Mouse (Mus musculus) intestine, embryonic 14.5 days (tissue): ENCODE measurements around the gene Ada. TPM values are rescaled to one million over a fixed set of nuclear protein-coding genes. Genes with fewer than 3 reads are reported as not detected.
A peak's percentile ranks its signal among the peaks of the same experiment; 100 is the strongest.
"Not testable (repeated sequence)": the region's sequence is repeated elsewhere in the genome, so short reads cannot be mapped to it uniquely, and the experiment has no call there.

ENCODE experiments used
- ATAC-seq: fragments of 200-750 bp; cut with Nextera tagmentation; replicated peaks from 2 replicates; pipeline ENCODE4 v1.8.0; 2017; ENCODE audit warnings: low read depth, moderate number of reproducible peaks, moderate TSS enrichment, moderate library complexity; ENCODE audit not compliant: low FRiP score, low TSS enrichment
- DNase-seq: peaks from one replicate; pipeline ENCODE4 v3.0.0-alpha.2; 2018; ENCODE audit warnings: low spot score
- H3K27ac ChIP-seq: fragments of 300-500 bp; sonication (generic); 2 replicates; pipeline ENCODE4 v1.5.1; 2014; ENCODE audit warnings: low read depth, mild to moderate bottlenecking, control low read depth
- H3K27me3 ChIP-seq: fragments of 300-500 bp; sonication (generic); replicated peaks from 2 replicates; pipeline ENCODE4 v1.6.1; 2014; ENCODE audit warnings: low read length, control low read depth; ENCODE audit not compliant: control insufficient read depth, insufficient read depth
- H3K36me3 ChIP-seq: fragments of 300-500 bp; sonication (generic); 2 replicates; pipeline ENCODE4 v1.6.1; 2014; ENCODE audit warnings: low read length, control low read depth; ENCODE audit not compliant: control insufficient read depth, insufficient read depth
- H3K4me1 ChIP-seq: fragments of 300-500 bp; sonication (generic); replicated peaks from 2 replicates; pipeline ENCODE4 v1.6.1; 2014; ENCODE audit warnings: low read length, control low read depth, mixed read lengths; ENCODE audit not compliant: control insufficient read depth, insufficient read depth
- H3K4me2 ChIP-seq: fragments of 300-500 bp; sonication (generic); 2 replicates; pipeline ENCODE4 v1.6.1; 2014; ENCODE audit warnings: low read length
- H3K4me3 ChIP-seq: fragments of 300-500 bp; sonication (generic); 2 replicates; pipeline ENCODE4 v1.5.1; 2014; ENCODE audit warnings: low read depth, low read length, control low read depth, mixed read lengths
- H3K9ac ChIP-seq: fragments of 300-500 bp; sonication (generic); 2 replicates; pipeline ENCODE4 v1.6.1; 2014; ENCODE audit warnings: mild to moderate bottlenecking, low read length
- H3K9me3 ChIP-seq: fragments of 300-500 bp; sonication (generic); 2 replicates; pipeline ENCODE4 v1.6.1; 2016; ENCODE audit warnings: low read length, control low read depth; ENCODE audit not compliant: control insufficient read depth
- WGBS: fragments of 180-500 bp; shearing (Covaris S2); extraction: QIAGEN DNeasy Blood & Tissue Kit; methylation state at CpG from one replicate; pipeline ENCODE4 v1.1.7; 2014; 5-methylcytosine and 5-hydroxymethylcytosine counted together
- polyA plus RNA-seq: library from polyadenylated mRNA; unstranded; fragments of >200 nt; fragmentation: Nextera tagmentation; extraction: Ambion mirVana; gene quantifications from 2 replicates; pipeline ENCODE4 v1.2.1, GENCODE M21; 2014

The Ada gene
- polyA plus RNA-seq, 1 experiment from 2014 or later = 8.4 TPM

DNA sequence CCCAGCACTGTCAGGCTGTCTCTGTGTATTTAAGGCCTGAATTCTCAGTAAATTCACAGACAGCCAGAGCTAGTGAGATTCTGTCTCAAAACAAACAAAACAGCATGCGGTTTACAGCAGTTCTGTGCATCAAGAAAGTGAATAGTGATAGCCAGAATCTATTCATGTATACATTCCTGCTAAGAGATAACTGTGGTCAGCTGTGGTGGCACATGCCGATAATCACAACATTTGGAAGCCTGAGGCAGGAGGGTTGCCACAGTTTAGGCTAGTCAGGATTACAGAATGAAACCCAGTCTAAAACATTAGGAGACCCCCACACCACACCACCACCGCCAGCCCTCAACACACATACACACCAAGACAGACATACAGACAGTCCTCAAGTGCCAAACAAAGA is 60.3 kb downstream of the Ada start:
- Histone ChIP-seq H3K36me3 (no peaks in the 10 kb centered on the region), H3K9me3 (no peaks in the 10 kb centered on the region), H3K27ac (no peak overlapping the region), H3K27me3 (no peaks in the 10 kb centered on the region), H3K4me2 (no peak overlapping the region), H3K4me3 (no peak overlapping the region), H3K4me1 (peaks cover 50% of the 10 kb centered on the region), H3K9ac (no peak overlapping the region)
- no peak for ATAC-seq
- WGBS = 70% methylated on average over 3 of the region's 3 CpGs
- DNase-seq = no peak

GRCm38 (mm10) chr2:163688377-163688776 is 61.7 kb downstream of the Ada start:
- H3K9me3 ChIP-seq, H3K27ac ChIP-seq, H3K27me3 ChIP-seq, H3K4me2 ChIP-seq, ATAC-seq, DNase-seq, H3K9ac ChIP-seq, H3K4me3 ChIP-seq, H3K36me3 ChIP-seq: not testable (repeated sequence)
- peaks cover 42% of the 10 kb centered on the region for H3K4me1 ChIP-seq
- whole genome bisulfite sequencing = 96% methylated on average over 1 of the region's 1 CpGs

DNA sequence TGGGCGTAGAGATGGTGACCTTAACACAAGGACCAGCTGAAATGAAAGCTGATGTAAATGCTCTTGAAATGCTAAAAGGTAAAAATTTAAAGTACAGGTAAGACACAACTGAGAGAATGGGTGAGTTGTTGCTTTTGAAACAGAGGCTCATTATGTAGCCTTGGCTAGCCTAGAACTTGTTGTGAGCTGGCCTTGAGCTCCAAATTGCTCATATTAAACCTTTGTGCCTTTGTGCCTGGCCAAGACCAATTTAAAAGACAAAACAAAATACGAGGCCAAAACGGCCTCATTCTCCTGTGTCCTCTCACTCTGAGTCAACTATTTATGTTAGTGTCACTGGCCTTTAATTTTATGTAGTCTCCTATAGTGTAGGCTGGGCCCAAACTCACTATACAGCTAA is 63.2 kb downstream of the Ada start:
- no peaks in the 10 kb centered on the region for H3K9me3 ChIP-seq
- no peak overlapping the region for H3K4me2 ChIP-seq
- ATAC-seq (no peak), DNase-seq (no peak)
- H3K36me3 ChIP-seq = no peaks in the 10 kb centered on the region
- H3K4me1 ChIP-seq = peaks cover 42% of the 10 kb centered on the region
- H3K9ac ChIP-seq = no peak overlapping the region
- WGBS = 60% methylated on average over 3 of the region's 3 CpGs
- H3K27me3 ChIP-seq = no peaks in the 10 kb centered on the region
- H3K27ac ChIP-seq = no peak overlapping the region
- H3K4me3 ChIP-seq = no peak overlapping the region

- Histone ChIP-seq H3K27me3 (no peaks in the 10 kb centered on the region), H3K27ac (peak overlapping the region; percentile 4; the same call in 1 of the 2 replicates), H3K4me2 (peak overlapping the region; percentile 5; the same call in 1 of the 2 replicates), H3K9ac (no peak overlapping the region), H3K4me3 (no peak overlapping the region), H3K36me3 (no peaks in the 10 kb centered on the region), H3K4me1 (peaks cover 40% of the 10 kb centered on the region), H3K9me3 (no peaks in the 10 kb centered on the region)
- WGBS = 51% methylated on average over 5 of the region's 5 CpGs
- DNase-seq = no peak
- ATAC-seq = no peak
Measured at GRCm38 (mm10) chr2:163686233-163686632, 63.8 kb downstream of the Ada start.

GRCm38 (mm10) chr2:163685761-163686200 is 64.3 kb downstream of the Ada start:
- Histone ChIP-seq H3K9me3 (no peaks in the 10 kb centered on the region), H3K4me1 (peaks cover 40% of the 10 kb centered on the region), H3K4me2 (peak overlapping the region; percentile 5; the same call in 1 of the 2 replicates), H3K27ac (peak overlapping the region; percentile 4; the same call in 1 of the 2 replicates), H3K36me3 (no peaks in the 10 kb centered on the region), H3K4me3 (no peak overlapping the region), H3K27me3 (no peaks in the 10 kb centered on the region), H3K9ac (no peak overlapping the region)
- ATAC-seq = 0 out of 2 replicates have a peak, but pooled peaks have one; percentile 40
- 22% methylated on average over 6 of the region's 6 CpGs for WGBS
- no peak for DNase-seq

- Histone ChIP-seq H3K4me1 (peaks cover 38% of the 10 kb centered on the region), H3K9ac (no peak overlapping the region), H3K9me3 (no peaks in the 10 kb centered on the region), H3K4me2 (0 out of 2 replicates have a peak overlapping the region, but pooled peaks have one; percentile 5), H3K27me3 (no peaks in the 10 kb centered on the region), H3K27ac (peak overlapping the region; percentile 51; the same call in 1 of the 2 replicates), H3K4me3 (no peak overlapping the region), H3K36me3 (no peaks in the 10 kb centered on the region)
- DNase-seq (no peak), ATAC-seq (no peak)
- 15% methylated on average over 4 of the region's 4 CpGs for WGBS
Measured at GRCm38 (mm10) chr2:163685287-163685686, 64.8 kb downstream of the Ada start.

GRCm38 (mm10) chr2:163682344-163682743 is 67.7 kb downstream of the Ada start:
- Histone ChIP-seq H3K4me2 (no peak overlapping the region), H3K27ac (no peak overlapping the region), H3K36me3 (no peaks in the 10 kb centered on the region), H3K4me3 (no peak overlapping the region), H3K27me3 (no peaks in the 10 kb centered on the region), H3K9ac (no peak overlapping the region), H3K9me3 (no peaks in the 10 kb centered on the region), H3K4me1 (peaks cover 36% of the 10 kb centered on the region)
- no peak for DNase-seq
- no peak for ATAC-seq
- WGBS = 74% methylated on average over 2 of the region's 2 CpGs

GRCm38 (mm10) chr2:163676745-163677144 is 73.3 kb downstream of the Ada start:
- ATAC-seq = no peak
- H3K27me3 ChIP-seq = no peaks in the 10 kb centered on the region
- no peaks in the 10 kb centered on the region for H3K9me3 ChIP-seq
- H3K27ac ChIP-seq = no peak overlapping the region
- H3K36me3 ChIP-seq = no peaks in the 10 kb centered on the region
- peaks cover 31% of the 10 kb centered on the region for H3K4me1 ChIP-seq
- H3K9ac ChIP-seq = no peak overlapping the region
- 93% methylated on average over 3 of the region's 3 CpGs for WGBS
- H3K4me3 ChIP-seq = no peak overlapping the region
- DNase-seq = peak; percentile 48
- no peak overlapping the region for H3K4me2 ChIP-seq
